Mouse (Mus musculus): Measurements from ENCODE around the gene Cd207.
"Not testable (repeated sequence)": the region's sequence is repeated elsewhere in the genome, so short reads cannot be mapped to it uniquely, and the experiment has no call there.

Gene Cd207

DNA sequence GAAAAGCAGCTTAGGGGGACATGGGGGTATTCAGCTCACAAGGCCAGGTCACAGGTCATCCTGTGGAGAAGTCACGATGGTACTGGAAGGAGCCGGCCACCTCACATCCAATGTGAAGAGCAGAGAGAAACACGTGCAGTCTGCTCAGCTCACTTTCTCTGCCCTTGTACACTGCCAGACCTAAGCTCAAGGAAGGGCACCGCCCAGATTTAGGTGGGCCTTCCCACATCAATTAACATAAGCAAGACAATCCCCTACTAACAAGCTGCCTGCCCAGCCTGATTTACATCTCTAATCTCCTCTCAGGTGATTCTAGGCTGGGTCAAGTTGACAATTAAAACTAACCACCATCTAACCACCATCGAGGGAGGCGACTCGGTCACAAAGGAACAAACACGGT lies 20.3 kb upstream of the Cd207 start:
- no peak for DNase-seq (ENCODE audit: low read depth, low spot score)

DNA sequence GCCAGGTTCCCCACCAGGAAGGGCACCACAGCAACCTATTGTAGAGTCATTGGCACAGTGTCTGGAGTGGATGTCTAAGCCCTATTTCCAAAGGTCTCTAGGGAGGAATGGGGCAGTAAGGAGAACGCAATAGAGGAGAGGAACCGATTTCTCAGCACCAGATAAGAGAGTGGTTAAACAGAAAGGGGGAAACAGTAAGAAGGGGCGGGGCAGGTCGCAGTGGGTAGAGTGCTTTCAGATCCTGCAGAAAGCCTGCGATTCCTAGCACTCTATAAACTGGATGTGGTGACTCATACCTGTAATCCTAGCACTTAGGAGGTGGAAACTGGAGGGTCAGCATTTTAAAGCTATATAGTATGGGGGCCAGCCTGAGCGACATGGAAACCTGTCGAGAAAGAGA lies 19.0 kb upstream of the Cd207 start:
- DNase-seq (ENCODE audit: low read depth, low spot score): no peak

DNA sequence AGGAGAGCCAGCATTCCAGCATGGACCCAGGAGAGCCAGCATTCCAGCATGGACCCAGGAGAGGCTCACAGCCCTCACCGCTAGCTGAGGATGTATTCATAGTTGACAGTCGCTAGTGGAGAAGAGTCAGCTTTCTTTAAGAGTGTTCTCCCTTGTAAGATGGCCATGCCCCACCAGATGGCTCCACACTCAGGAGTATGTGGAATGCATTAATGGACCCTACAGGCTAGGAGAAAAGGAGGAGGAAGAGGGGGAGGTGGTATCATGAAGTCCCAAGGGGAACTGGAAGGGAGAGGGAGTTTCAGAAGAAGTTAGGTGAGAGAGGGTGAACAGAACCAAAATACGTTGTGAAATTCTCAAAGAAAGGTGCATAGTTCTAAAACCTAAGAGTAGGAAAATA lies 18.1 kb upstream of the Cd207 start:
- no peak for DNase-seq (ENCODE audit: low read depth, low spot score)

- DNase-seq (ENCODE audit: low read depth, low spot score): peak; percentile 48
Observed at GRCm38 (mm10) chr6:83693835-83694234, 16.2 kb upstream of the Cd207 start.

DNA sequence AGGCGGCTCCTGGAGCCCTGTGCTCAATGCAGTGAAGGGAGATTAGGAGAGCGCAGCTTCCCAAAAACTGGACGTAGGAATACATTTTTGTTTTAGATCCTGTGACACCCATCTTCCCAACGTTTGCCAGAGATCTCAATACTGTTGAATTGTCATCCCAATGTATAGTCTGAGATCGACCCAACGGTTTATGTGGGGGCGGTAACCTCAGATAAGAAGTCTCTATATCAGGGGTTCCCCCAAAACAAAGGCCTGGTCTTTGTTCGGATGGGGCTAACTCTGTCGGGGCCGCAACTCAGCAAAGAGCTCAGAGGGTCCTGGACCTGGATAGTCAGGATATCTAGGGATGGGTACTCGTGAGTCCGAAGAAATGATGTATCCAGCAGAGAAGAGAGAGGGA lies 15.3 kb upstream of the Cd207 start:
- no peak for DNase-seq (ENCODE audit: low read depth, low spot score)

GRCm38 (mm10) chr6:83690936-83691335 lies 13.3 kb upstream of the Cd207 start:
- DNase-seq (ENCODE audit: low read depth, low spot score): no peak

GRCm38 (mm10) chr6:83690277-83690676 lies 12.6 kb upstream of the Cd207 start:
- peak; percentile 29 for DNase-seq (ENCODE audit: low read depth, low spot score)

- DNase-seq (ENCODE audit: low read depth, low spot score): no peak
Observed at GRCm38 (mm10) chr6:83689374-83689773, 11.7 kb upstream of the Cd207 start.

DNA sequence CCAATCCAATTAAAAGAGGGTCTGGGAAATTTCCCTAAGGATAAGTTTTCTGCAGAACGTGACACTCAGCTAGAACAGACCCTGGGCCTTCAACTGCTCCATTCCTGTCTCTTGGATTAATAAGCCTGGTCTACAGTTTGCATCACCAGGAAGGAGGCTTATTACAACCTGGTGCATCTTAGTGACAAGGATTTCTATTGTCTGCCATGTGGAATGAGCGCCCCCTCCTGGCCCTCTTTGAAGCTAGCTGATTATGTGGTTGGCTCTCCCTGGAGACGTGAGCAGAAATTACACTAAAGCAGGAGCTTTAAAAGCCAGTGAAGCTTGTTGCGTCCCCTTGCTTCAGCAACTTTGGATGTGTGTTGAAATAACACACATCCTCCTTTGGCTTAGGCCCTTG lies 4.3 kb downstream of the Cd207 start:
- peak; percentile 51 for DNase-seq (ENCODE audit: low read depth, low spot score)

DNA sequence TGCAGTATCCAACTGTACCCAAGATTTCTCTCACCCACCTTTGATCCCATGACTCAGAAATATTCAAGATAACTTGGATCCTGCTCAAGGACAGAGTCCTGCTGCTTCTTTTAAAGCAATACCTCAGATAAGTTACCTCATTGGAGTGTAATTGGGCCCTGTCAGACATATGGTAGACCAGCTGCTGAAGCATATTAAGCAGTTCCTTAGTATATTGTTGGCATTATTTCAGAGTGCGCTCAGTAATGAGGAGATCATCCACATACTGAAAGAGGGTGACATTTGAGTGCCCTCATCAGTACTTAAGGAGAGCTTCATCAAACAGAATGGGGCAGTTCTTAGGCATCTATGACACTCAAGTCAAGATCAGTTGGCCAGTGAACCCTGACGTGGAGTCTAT lies 12.6 kb downstream of the Cd207 start:
- no peak for DNase-seq (ENCODE audit: low read depth, low spot score)

DNA sequence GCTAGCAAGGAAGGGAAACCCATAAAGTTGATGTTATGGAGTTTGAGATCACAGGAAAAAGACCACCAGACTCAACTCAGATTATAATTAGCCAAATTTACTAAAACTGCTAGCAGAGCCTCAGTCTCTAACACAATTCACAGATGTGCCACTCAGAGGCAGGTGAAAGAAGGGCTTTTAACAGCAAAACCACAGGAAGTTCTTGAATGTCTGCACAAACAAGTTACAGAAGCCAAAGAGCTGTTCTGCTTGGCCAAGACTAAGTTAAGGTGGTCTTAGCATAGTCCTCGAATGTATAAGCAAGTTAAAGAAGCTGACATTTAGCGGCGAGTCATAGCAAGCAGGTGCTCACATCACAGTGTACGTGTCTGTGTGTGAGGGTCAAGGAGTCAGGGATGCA lies 16.8 kb downstream of the Cd207 start:
- DNase-seq (ENCODE audit: low read depth, low spot score): no peak

GRCm38 (mm10) chr6:83656087-83656486 lies 21.6 kb downstream of the Cd207 start, which contains the start of gene Clec4f:
Gene Clec4f (minus strand): TSS chr6:83656187.
- no peak for DNase-seq (ENCODE audit: low read depth, low spot score)

DNA sequence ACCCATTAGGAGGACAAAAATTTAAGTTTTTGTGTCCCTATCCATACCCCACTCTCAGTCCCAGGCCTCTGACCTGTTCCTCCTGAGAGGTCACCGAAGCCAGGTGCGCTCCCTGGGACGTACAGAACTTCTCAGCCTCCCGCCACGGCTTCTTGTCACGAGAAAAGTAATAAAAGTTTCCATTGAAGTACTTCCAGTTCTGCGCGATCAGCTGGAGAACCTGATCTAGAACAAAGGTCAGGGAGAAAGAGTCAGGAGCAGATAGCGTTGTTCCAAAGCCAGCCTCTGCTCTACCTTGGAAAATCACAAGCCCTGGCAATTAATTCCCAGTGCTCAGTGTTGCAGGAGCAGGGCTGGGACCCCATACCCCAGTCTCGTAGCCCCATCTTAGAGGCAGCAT lies 30.9 kb downstream of the Cd207 start:
- DNase-seq (ENCODE audit: low read depth, low spot score): no peak

GRCm38 (mm10) chr6:83635329-83635728 lies 42.3 kb downstream of the Cd207 start:
- no peak for DNase-seq (ENCODE audit: low read depth, low spot score)

GRCm38 (mm10) chr6:83634631-83635030 lies 43.0 kb downstream of the Cd207 start:
- DNase-seq (ENCODE audit: low read depth, low spot score): not testable (repeated sequence)

DNA sequence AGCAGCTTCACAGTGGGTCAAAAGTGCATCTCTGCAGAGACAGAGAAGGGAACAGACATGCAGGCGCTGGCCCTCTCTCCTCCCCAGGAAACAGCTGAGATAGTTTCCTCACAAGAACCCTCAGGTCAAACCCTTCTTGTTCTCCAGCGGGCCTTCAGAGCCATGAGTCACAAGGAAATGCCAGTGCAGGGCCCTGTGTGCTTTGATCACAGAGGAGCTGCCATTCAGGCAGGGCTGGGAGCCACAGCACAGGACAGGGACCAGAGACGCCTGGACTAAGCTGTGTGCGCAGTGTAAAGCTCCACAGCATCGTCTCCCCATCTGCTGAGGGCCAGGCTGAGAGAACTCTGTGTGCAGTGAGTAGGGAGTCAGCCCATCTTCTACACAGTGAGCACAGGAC lies 43.6 kb downstream of the Cd207 start:
- DNase-seq (ENCODE audit: low read depth, low spot score): not testable (repeated sequence)

GRCm38 (mm10) chr6:83631815-83632214 lies 45.8 kb downstream of the Cd207 start:
- DNase-seq (ENCODE audit: low read depth, low spot score): no peak

DNA sequence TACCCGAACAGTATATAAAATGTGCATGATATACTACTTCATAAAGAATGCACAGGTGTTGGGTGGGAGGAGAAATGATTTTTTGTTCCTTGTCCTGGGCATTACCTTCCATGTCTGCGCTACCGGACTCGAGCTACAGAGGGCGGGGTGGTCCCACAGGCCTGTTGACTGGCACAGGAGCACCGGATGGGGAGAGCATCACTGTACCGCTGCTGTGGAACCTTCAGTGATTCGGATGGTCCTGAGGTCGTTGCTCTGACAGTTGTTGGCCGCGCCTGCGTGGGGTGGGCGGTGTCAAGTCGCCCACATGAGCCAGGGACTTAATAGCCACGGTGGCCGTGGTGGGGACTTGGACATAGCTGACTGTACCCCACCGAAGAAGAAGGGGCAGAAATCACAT lies 50.9 kb downstream of the Cd207 start:
- no peak for DNase-seq (ENCODE audit: low read depth, low spot score)
